Mouse (Mus musculus): Measurements from ENCODE around the gene Map1lc3b. TPM values are rescaled to one million over a fixed set of nuclear protein-coding genes. Genes with fewer than 3 reads are reported as not detected.
"Not testable (repeated sequence)": the region's sequence is repeated elsewhere in the genome, so short reads cannot be mapped to it uniquely, and the experiment has no call there.

The Map1lc3b gene
- polyA plus RNA-seq, 1 experiment from 2014 or later = 420 TPM

DNA sequence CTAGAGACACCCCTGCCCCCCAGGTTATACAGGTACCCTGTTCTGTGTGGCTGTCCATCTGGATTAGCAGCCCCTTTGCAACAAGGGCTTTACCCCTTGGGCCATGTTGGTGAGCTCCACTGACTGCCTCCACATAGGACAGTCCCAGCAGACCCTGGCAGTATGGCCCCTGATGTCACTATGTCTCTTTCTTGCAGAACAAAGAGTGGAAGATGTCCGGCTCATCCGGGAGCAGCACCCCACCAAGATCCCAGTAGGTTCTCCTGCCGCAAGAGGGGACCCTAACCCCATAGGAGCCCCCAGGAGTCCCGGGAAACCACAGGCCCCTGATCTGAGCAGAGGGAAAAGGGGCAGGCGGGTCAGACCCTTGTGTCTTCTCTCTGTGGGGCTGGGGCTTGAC is 3.1 kb downstream of the Map1lc3b start:
- no peak overlapping the region for H3K27ac ChIP-seq (replicated peaks)
- 92% methylated on average over 5 of the region's 5 CpGs for WGBS
- peaks cover 34% of the 10 kb centered on the region for H3K4me1 ChIP-seq (replicated peaks)
- peaks cover 47% of the 10 kb centered on the region for H3K36me3 ChIP-seq
- H3K9me3 ChIP-seq = no peaks in the 10 kb centered on the region
- no peak for ATAC-seq (ENCODE audit: low read depth)
- no peak overlapping the region for H3K9ac ChIP-seq
- H3K27me3 ChIP-seq = no peaks in the 10 kb centered on the region
- no peak overlapping the region for H3K4me2 ChIP-seq
- H3K4me3 ChIP-seq = no peak overlapping the region

DNA sequence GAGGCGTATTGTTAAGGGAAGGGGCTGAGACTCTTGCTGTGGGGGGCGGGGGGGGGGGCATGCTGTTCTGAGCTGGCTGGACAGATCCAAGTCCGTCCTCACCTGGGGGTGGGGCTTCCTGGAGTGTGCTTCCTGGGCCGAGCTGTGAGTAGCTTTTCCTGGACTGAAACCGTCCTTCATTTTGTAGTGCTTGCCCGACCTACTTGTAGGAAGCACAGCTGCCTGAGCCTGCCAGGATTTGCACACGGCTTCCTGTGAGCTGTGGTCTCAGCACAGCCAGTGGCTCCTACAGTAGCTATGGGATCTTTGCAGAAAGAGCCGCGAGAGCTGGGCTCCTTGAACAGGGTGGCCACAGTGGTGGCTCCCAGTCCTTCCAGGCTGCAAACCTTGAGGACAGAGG is 3.8 kb downstream of the Map1lc3b start:
- H3K36me3 ChIP-seq = peaks cover 50% of the 10 kb centered on the region
- 84% methylated on average over 9 of the region's 9 CpGs for WGBS
- peaks cover 34% of the 10 kb centered on the region for H3K4me1 ChIP-seq (replicated peaks)
- no peak overlapping the region for H3K4me3 ChIP-seq
- no peak overlapping the region for H3K9ac ChIP-seq
- no peak for ATAC-seq (ENCODE audit: low read depth)
- no peak overlapping the region for H3K4me2 ChIP-seq
- no peaks in the 10 kb centered on the region for H3K9me3 ChIP-seq
- H3K27me3 ChIP-seq = no peaks in the 10 kb centered on the region
- no peak overlapping the region for H3K27ac ChIP-seq (replicated peaks)

DNA sequence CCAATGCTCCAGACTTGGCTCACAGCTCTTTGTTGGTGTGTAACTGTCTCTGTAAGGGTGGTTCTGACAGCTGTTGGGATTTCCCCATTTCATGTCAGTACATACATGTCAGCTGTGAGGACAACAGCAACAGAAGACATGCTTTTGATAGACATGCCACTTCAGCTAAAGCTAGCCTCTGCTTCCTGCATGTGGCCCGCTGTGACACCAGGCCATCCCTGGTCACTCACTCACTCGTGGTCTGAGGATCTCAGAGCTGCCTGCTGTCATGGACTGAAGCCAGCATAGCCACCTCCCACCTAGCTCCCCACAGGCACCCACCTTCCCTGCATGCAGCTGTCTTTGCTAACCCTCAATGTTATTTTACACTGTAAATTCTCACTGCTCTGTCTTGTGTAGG is 7.3 kb downstream of the Map1lc3b start:
- H3K9me3 ChIP-seq; ATAC-seq (ENCODE audit: low read depth); H3K27me3 ChIP-seq; H3K4me2 ChIP-seq; H3K4me3 ChIP-seq; H3K27ac ChIP-seq (replicated peaks); H3K9ac ChIP-seq: not testable (repeated sequence)
- Histone ChIP-seq H3K36me3 (peaks cover 84% of the 10 kb centered on the region), H3K4me1 (replicated peaks) (peaks cover 12% of the 10 kb centered on the region)
- 77% methylated on average over 2 of the region's 2 CpGs for WGBS

DNA sequence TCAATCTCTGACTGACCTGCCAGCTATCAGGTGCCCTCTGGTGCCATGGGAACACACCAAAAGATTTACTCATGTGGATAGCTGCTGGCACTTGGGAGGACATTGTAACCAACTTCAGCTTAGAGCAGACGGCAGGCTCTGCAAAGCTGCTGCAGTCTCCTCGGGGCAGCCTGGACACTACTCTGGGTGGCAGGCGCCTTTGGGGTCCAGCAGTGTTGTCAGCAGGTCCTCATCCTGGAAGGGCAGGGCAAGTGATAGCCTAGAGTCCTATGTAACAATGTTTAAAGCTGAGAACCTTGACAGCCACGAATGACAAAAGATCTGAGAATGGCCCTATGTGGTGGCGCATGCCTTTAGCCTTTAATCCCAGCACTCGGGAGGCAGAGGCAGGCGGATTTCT is 8.0 kb downstream of the Map1lc3b start:
- no peak overlapping the region for H3K4me3 ChIP-seq
- H3K9ac ChIP-seq = no peak overlapping the region
- no peaks in the 10 kb centered on the region for H3K27me3 ChIP-seq
- no peak overlapping the region for H3K27ac ChIP-seq (replicated peaks)
- peaks cover 90% of the 10 kb centered on the region for H3K36me3 ChIP-seq
- WGBS = 96% methylated on average over 7 of the region's 7 CpGs
- no peak overlapping the region for H3K4me2 ChIP-seq
- 0 out of 2 replicates have a peak, but pooled peaks cover 5% of the 10 kb centered on the region for H3K4me1 ChIP-seq (replicated peaks)
- no peak for ATAC-seq (ENCODE audit: low read depth)
- H3K9me3 ChIP-seq = no peaks in the 10 kb centered on the region

DNA sequence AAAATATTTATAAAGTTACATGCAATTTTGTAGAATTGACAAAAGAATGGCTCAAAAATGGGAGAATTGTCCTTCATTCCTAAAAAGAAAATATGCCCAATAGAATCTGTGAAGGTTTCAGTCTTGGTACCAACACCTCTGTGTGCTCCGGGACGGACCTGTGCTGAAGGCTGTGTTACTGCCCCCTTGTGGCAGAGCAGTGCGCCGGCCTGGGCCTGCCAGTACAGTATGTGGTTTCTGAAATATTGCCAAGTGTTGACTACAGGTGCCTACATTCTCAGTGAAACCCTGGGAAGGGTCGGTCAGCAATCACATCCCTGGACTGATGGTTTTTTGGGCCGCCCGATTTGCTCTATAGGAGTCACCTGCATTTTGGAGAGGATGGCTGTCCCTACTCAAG is 8.7 kb downstream of the Map1lc3b start:
- Histone ChIP-seq H3K9me3 (no peaks in the 10 kb centered on the region), H3K27me3 (no peaks in the 10 kb centered on the region), H3K4me3 (no peak overlapping the region), H3K4me2 (no peak overlapping the region), H3K27ac (replicated peaks) (no peak overlapping the region), H3K36me3 (peaks cover 90% of the 10 kb centered on the region), H3K9ac (no peak overlapping the region), H3K4me1 (replicated peaks) (no peaks in the 10 kb centered on the region)
- WGBS = 35% methylated on average over 7 of the region's 7 CpGs
- peak; percentile 77 for ATAC-seq (ENCODE audit: low read depth)

DNA sequence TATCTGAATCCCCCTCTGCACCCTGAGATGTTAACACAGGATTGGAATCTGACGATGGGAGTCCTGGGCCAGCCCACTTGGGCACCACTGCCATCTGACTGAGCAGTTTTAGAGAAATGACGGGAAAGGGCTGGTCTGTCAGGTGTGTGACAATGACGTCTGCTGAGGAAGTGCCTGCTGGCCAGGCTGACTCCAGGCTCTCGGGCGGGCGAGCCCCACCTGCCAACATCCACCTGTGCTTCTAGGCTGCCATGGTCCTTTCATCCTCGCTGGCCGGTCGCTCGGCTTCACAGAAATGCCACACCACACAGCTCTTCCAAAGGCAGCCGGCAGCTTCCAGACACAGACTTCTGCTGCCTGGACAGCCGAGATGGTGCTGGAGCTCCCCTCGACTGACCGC is 9.7 kb downstream of the Map1lc3b start:
- no peak overlapping the region for H3K4me2 ChIP-seq
- H3K9me3 ChIP-seq = no peaks in the 10 kb centered on the region
- no peaks in the 10 kb centered on the region for H3K27me3 ChIP-seq
- WGBS = 91% methylated on average over 14 of the region's 14 CpGs
- no peak overlapping the region for H3K27ac ChIP-seq (replicated peaks)
- peaks cover 90% of the 10 kb centered on the region for H3K36me3 ChIP-seq
- ATAC-seq (ENCODE audit: low read depth) = no peak
- no peak overlapping the region for H3K4me3 ChIP-seq
- H3K4me1 ChIP-seq (replicated peaks) = no peaks in the 10 kb centered on the region
- no peak overlapping the region for H3K9ac ChIP-seq

DNA sequence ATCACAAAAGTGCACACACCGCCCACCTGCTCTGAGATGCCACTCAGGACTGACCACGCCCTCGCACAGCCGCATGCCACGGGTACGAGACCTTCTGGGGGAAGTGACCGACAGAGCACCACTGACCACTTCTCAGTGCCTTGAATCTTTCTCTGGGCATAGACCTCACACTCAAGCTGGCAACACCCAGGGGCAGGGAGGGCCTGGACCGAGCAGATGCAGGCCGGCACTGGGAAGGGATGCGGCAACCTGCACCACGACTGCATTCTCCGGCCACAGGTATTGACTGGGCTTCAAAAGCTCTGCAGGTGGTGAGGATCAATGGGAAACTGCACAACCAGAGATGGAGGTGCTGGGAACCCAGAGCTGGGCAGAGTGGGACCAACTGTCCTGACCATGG is 12.2 kb downstream of the Map1lc3b start:
- Histone ChIP-seq H3K27ac (replicated peaks) (no peak overlapping the region), H3K36me3 (peaks cover 95% of the 10 kb centered on the region), H3K4me1 (replicated peaks) (no peaks in the 10 kb centered on the region), H3K4me2 (no peak overlapping the region), H3K4me3 (no peak overlapping the region), H3K27me3 (no peaks in the 10 kb centered on the region), H3K9me3 (no peaks in the 10 kb centered on the region), H3K9ac (no peak overlapping the region)
- WGBS = 95% methylated on average over 12 of the region's 12 CpGs
- no peak for ATAC-seq (ENCODE audit: low read depth)

DNA sequence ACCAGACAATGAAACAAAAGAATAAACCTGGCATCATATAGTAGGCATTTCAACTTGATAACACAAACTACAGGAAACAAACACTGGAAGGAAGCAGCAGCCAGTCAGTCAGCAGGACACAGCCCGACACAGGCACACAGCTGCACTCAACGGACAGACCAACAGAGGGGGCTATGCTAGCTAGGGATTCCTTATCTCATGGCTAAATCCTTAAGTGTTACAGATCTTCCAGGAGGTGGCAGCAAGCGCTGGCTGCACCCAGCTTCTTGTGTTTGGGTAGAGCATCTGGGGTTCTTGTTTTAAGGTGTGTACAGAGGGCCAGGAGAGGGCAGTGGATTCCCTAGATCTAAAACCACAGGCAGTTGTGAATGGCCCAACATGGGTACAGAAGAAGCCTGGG is 12.7 kb downstream of the Map1lc3b start:
- no peaks in the 10 kb centered on the region for H3K27me3 ChIP-seq
- no peaks in the 10 kb centered on the region for H3K9me3 ChIP-seq
- no peak overlapping the region for H3K4me2 ChIP-seq
- no peak overlapping the region for H3K27ac ChIP-seq (replicated peaks)
- no peak for ATAC-seq (ENCODE audit: low read depth)
- no peak overlapping the region for H3K9ac ChIP-seq
- H3K36me3 ChIP-seq = peaks cover 95% of the 10 kb centered on the region
- H3K4me1 ChIP-seq (replicated peaks) = no peaks in the 10 kb centered on the region
- H3K4me3 ChIP-seq = no peak overlapping the region
- 36% methylated on average over 3 of the region's 3 CpGs for WGBS

DNA sequence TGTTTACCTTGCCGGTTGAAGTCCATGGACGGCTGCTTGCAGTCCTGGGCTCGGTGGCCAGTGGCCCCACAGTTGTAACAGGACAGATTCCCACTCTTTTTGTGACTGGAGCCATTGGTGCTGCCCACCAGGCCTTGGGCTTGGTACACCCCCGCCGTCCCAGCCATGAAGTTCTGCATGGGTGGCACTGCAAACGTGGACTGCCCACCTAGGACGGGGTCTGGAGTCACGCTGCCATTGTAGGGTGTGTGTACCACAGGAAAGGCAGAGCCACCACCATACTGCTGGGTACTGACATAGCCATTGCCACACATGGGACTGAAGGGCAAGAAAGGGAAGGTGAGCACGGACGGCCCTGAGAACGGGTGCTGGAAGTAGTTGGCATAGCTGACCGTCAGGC is 13.6 kb downstream of the Map1lc3b start:
- H3K9ac ChIP-seq = no peak overlapping the region
- H3K27ac ChIP-seq (replicated peaks) = no peak overlapping the region
- H3K27me3 ChIP-seq = no peaks in the 10 kb centered on the region
- ATAC-seq (ENCODE audit: low read depth) = no peak
- no peak overlapping the region for H3K4me3 ChIP-seq
- H3K36me3 ChIP-seq = peaks cover 98% of the 10 kb centered on the region
- 96% methylated on average over 12 of the region's 12 CpGs for WGBS
- no peaks in the 10 kb centered on the region for H3K9me3 ChIP-seq
- H3K4me2 ChIP-seq = no peak overlapping the region
- no peaks in the 10 kb centered on the region for H3K4me1 ChIP-seq (replicated peaks)

DNA sequence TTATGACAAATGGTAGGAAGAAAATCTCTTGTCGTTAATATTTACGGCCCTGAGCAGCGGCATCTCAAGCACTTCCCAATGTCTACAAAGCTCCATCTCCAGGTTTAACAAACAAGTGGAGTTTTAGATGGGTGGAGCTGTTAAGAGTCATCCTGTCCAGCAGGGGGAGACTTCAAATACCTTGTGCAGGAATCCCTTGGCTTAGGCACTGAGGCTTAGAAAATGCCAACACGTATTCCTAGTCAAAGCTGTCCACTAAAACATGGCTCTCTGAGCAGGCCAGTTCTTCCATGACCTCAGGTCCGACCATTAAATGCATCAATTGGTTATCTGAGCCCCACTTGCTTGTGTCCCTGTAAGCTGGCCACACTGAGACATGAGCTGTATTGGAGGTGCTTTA is 17.5 kb downstream of the Map1lc3b start:
- H3K4me2 ChIP-seq = no peak overlapping the region
- WGBS = 88% methylated on average over 5 of the region's 5 CpGs
- H3K4me1 ChIP-seq (replicated peaks) = no peaks in the 10 kb centered on the region
- H3K27me3 ChIP-seq = no peaks in the 10 kb centered on the region
- peaks cover 85% of the 10 kb centered on the region for H3K36me3 ChIP-seq
- no peaks in the 10 kb centered on the region for H3K9me3 ChIP-seq
- no peak overlapping the region for H3K27ac ChIP-seq (replicated peaks)
- H3K9ac ChIP-seq = no peak overlapping the region
- no peak overlapping the region for H3K4me3 ChIP-seq
- ATAC-seq (ENCODE audit: low read depth) = no peak

DNA sequence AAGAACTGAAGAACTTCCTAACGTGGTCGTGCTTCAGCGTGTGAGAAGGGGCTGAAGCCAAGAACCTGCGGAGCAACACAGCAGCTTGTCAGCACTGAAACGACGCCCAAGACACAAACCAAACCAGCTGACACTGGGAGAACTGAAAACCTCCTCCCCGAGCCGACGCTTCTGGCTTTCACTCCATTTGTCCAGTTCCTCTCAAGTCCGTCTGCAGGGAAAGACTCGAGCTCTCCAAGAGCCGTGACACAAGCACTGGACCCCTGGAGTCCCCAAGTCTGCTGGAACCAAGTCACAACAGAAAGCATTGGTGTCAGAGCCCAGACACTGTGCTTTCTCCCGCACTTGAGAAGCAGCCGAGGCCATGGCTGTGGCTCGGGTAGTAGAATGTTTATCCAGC is 19.1 kb downstream of the Map1lc3b start:
- Histone ChIP-seq H3K27ac (replicated peaks) (no peak overlapping the region), H3K4me1 (replicated peaks) (0 out of 2 replicates have a peak, but pooled peaks cover 11% of the 10 kb centered on the region), H3K4me3 (no peak overlapping the region), H3K9ac (no peak overlapping the region), H3K36me3 (peaks cover 69% of the 10 kb centered on the region), H3K9me3 (no peaks in the 10 kb centered on the region), H3K27me3 (no peaks in the 10 kb centered on the region), H3K4me2 (no peak overlapping the region)
- WGBS = 95% methylated on average over 15 of the region's 15 CpGs
- ATAC-seq (ENCODE audit: low read depth) = no peak

DNA sequence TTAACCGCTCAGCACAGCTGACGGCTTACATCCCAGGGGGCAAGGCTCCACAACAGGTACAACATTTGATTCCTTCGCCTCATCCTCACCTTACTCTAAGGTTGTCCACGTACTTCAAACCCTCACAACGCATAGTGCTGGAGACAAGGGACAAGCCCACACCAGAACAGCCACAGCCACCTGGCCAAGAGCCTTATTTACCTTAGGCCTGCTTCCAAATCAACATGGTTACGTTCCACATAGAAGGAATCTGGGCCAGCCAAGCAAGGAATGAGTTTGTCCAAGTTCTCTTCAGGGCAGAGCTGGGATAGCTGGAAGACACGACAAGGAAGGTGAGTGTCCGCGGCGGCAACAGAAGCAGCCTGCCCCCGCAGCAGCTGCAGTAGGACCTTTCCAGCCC is 19.8 kb downstream of the Map1lc3b start:
- Histone ChIP-seq H3K4me1 (replicated peaks) (0 out of 2 replicates have a peak, but pooled peaks cover 11% of the 10 kb centered on the region), H3K9ac (no peak overlapping the region), H3K4me2 (no peak overlapping the region), H3K27ac (replicated peaks) (no peak overlapping the region), H3K4me3 (no peak overlapping the region), H3K9me3 (no peaks in the 10 kb centered on the region), H3K36me3 (peaks cover 63% of the 10 kb centered on the region), H3K27me3 (no peaks in the 10 kb centered on the region)
- WGBS = 93% methylated on average over 11 of the region's 11 CpGs
- no peak for ATAC-seq (ENCODE audit: low read depth)

DNA sequence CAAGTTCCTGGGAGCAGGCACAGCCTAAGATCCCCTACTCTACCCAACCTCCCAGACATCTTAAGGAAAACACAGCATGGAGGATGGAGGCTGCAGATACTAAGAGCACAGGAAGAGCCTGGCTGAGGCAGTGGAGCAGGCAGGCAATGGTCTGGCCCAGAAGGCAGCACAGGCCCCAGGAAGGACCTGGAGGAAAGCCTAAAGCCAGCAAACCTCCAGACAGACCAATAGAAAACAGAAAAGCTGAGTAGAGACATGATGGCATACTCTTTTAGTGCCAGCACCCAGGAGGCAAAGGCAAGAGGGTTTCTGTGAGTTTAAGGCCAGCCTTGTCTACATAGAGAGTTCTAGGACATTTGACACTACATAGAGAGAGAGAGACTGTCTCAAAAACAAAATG is 23.3 kb downstream of the Map1lc3b start:
- Histone ChIP-seq H3K36me3 (peaks cover 52% of the 10 kb centered on the region), H3K9ac (no peak overlapping the region), H3K4me2 (no peak overlapping the region), H3K4me1 (replicated peaks) (peaks cover 18% of the 10 kb centered on the region), H3K27ac (replicated peaks) (no peak overlapping the region), H3K4me3 (no peak overlapping the region), H3K27me3 (no peaks in the 10 kb centered on the region), H3K9me3 (no peaks in the 10 kb centered on the region)
- no peak for ATAC-seq (ENCODE audit: low read depth)
